Mouse (Mus musculus): ENCODE measurements around the gene Dclre1c. TPM values are rescaled to one million over a fixed set of nuclear protein-coding genes. Genes with fewer than 3 reads are reported as not detected.
A peak's percentile ranks its signal among the peaks of the same experiment; 100 is the strongest.

Dclre1c gene
- total and polyA plus RNA-seq, 2 experiments from 2014 or later = 6.8 to 9.5 TPM

GRCm38 (mm10) chr2:3415676-3416075 is 8.3 kb upstream of the Dclre1c start:
- H3K4me2 ChIP-seq (ENCODE audit: low read depth) = no peak overlapping the region
- H3K27me3 ChIP-seq (ENCODE audit: insufficient read depth, low read length) = no peaks in the 10 kb centered on the region
- H3K4me1 ChIP-seq (ENCODE audit: insufficient read depth) = no peaks in the 10 kb centered on the region
- 67% methylated on average over 1 of the region's 1 CpGs for WGBS
- no peak overlapping the region for H3K27ac ChIP-seq (ENCODE audit: low read depth, low read length)
- DNase-seq (no peak), ATAC-seq (no peak)
- H3K9ac ChIP-seq = no peak overlapping the region
- H3K9me3 ChIP-seq (ENCODE audit: low read length) = no peaks in the 10 kb centered on the region
- no peak for TF ChIP-seq CTCF (IDR thresholded peaks at IDR 0.05; ENCODE audit: low read depth)
- H3K4me3 ChIP-seq (ENCODE audit: low read depth, low read length) = no peak overlapping the region
- no peaks in the 10 kb centered on the region for H3K36me3 ChIP-seq (ENCODE audit: insufficient read depth)

DNA sequence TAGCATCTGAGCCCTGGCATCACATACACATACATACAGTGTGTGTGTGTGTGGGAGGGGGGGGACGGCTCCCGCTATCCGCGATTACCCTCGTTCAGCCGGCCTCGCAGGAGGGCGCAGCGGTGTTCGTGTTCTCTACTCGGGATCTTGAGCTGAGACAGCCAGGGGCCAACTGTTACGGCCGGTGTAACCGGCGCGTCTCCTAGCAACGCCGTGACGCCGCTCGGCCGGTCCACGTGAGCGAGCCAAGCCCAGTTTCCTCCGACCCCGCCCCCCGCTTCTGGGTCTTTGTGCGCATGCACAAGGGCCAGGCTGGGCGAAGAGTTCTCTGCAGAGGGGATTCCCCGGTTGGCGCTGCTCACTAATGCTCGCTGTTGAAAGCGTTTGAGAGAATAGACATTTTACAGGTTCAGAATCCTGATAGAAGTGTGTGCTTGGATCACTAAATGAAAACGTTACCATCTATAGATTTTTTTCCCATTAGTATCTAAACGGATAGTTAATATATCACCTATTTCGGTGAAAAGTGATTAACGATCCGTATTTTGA is 5.0 kb upstream of the Dclre1c start:
- no peak overlapping the region for H3K27ac ChIP-seq (ENCODE audit: low read depth, low read length)
- peak overlapping the region; percentile 59 for H3K4me2 ChIP-seq (ENCODE audit: low read depth)
- no peaks in the 10 kb centered on the region for H3K9me3 ChIP-seq (ENCODE audit: low read length)
- no peaks in the 10 kb centered on the region for H3K4me1 ChIP-seq (ENCODE audit: insufficient read depth)
- no peaks in the 10 kb centered on the region for H3K27me3 ChIP-seq (ENCODE audit: insufficient read depth, low read length)
- peak; percentile 94 for DNase-seq
- ATAC-seq = peak; percentile 90
- peak overlapping the region; percentile 48 for H3K9ac ChIP-seq
- peak overlapping the region; percentile 49 for H3K4me3 ChIP-seq (ENCODE audit: low read depth, low read length)
- 2% methylated on average over 38 of the region's 38 CpGs for WGBS
- no peaks in the 10 kb centered on the region for H3K36me3 ChIP-seq (ENCODE audit: insufficient read depth)
- TF ChIP-seq CTCF (IDR thresholded peaks at IDR 0.05; ENCODE audit: low read depth) = peak; percentile 28

- DNase-seq (peak; percentile 31), ATAC-seq (no peak)
- Histone ChIP-seq H3K9me3 (ENCODE audit: low read length) (no peaks in the 10 kb centered on the region), H3K4me2 (ENCODE audit: low read depth) (no peak overlapping the region), H3K4me3 (ENCODE audit: low read depth, low read length) (no peak overlapping the region), H3K36me3 (ENCODE audit: insufficient read depth) (no peaks in the 10 kb centered on the region), H3K27ac (ENCODE audit: low read depth, low read length) (no peak overlapping the region), H3K9ac (no peak overlapping the region), H3K4me1 (ENCODE audit: insufficient read depth) (no peaks in the 10 kb centered on the region), H3K27me3 (ENCODE audit: insufficient read depth, low read length) (no peaks in the 10 kb centered on the region)
- TF ChIP-seq CTCF (IDR thresholded peaks at IDR 0.05; ENCODE audit: low read depth) = no peak
- WGBS = 36% methylated on average over 4 of the region's 4 CpGs
These were observed 3.8 kb upstream of the Dclre1c start for GRCm38 (mm10) chr2:3420157-3420556.

DNA sequence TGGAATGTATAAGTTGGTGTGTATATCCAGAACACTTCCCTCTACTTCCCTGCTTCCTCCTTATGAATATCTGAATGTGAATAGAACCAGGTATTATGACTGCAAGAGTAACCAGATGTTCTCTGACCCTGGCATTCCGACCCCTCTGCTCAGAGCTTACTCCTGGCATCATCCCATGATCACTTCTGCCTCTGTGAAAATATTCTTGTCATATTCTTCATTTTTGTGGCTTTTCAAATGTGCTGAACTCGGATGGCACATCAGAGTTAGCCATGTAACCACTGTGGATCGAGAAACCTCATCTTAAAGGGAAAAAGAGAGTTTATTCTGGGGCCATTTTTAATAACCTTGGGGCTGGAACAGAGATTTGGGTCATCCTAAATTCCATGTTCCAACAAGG is 1.4 kb upstream of the Dclre1c start, which contains the start of gene Meig1:
TSS of gene Meig1 (minus strand) at position 101 of the 400 bp plus-strand sequence.
- no peak within 1 kb of the TSS for H3K4me2 ChIP-seq (ENCODE audit: low read depth)
- H3K9ac ChIP-seq = no peak within 1 kb of the TSS
- ATAC-seq = no peak
- H3K27ac ChIP-seq (ENCODE audit: low read depth, low read length) = no peak within 1 kb of the TSS
- no peak for TF ChIP-seq CTCF (IDR thresholded peaks at IDR 0.05; ENCODE audit: low read depth)
- no peaks in the 10 kb centered on the region for H3K36me3 ChIP-seq (ENCODE audit: insufficient read depth)
- no peaks in the 10 kb centered on the region for H3K4me1 ChIP-seq (ENCODE audit: insufficient read depth)
- no peak for DNase-seq
- 0 out of 2 replicates have a peak within 1 kb of the TSS, but pooled peaks have one; percentile 63 for H3K4me3 ChIP-seq (ENCODE audit: low read depth, low read length)
- 62% methylated on average over 3 of the region's 3 CpGs for whole genome bisulfite sequencing
- no peaks in the 10 kb centered on the region for H3K9me3 ChIP-seq (ENCODE audit: low read length)
- H3K27me3 ChIP-seq (ENCODE audit: insufficient read depth, low read length) = no peaks in the 10 kb centered on the region

GRCm38 (mm10) chr2:3424579-3424910 is 614 bp downstream of the Dclre1c start:
- Histone ChIP-seq H3K9me3 (ENCODE audit: low read length) (no peaks in the 10 kb centered on the region), H3K27ac (ENCODE audit: low read depth, low read length) (no peak overlapping the region), H3K4me1 (ENCODE audit: insufficient read depth) (no peaks in the 10 kb centered on the region), H3K9ac (peak overlapping the region; percentile 38), H3K27me3 (ENCODE audit: insufficient read depth, low read length) (no peaks in the 10 kb centered on the region), H3K36me3 (ENCODE audit: insufficient read depth) (peaks cover 12% of the 10 kb centered on the region; the same call in 1 of the 2 replicates), H3K4me3 (ENCODE audit: low read depth, low read length) (peak overlapping the region; percentile 63), H3K4me2 (ENCODE audit: low read depth) (peak overlapping the region; percentile 95)
- TF ChIP-seq CTCF (IDR thresholded peaks at IDR 0.05; ENCODE audit: low read depth) = no peak
- WGBS = 7% methylated on average over 10 of the region's 10 CpGs
- DNase-seq (peak; percentile 9), ATAC-seq (no peak)

GRCm38 (mm10) chr2:3430956-3431355 is 7.0 kb downstream of the Dclre1c start:
- no peak for TF ChIP-seq CTCF (IDR thresholded peaks at IDR 0.05; ENCODE audit: low read depth)
- H3K4me3 ChIP-seq (ENCODE audit: low read depth, low read length) = no peak overlapping the region
- H3K9me3 ChIP-seq (ENCODE audit: low read length) = no peaks in the 10 kb centered on the region
- WGBS = 92% methylated on average over 9 of the region's 9 CpGs
- H3K4me2 ChIP-seq (ENCODE audit: low read depth) = no peak overlapping the region
- no peaks in the 10 kb centered on the region for H3K27me3 ChIP-seq (ENCODE audit: insufficient read depth, low read length)
- H3K9ac ChIP-seq = no peak overlapping the region
- peaks cover 20% of the 10 kb centered on the region; the same call in 1 of the 2 replicates for H3K36me3 ChIP-seq (ENCODE audit: insufficient read depth)
- no peaks in the 10 kb centered on the region for H3K4me1 ChIP-seq (ENCODE audit: insufficient read depth)
- DNase-seq (no peak), ATAC-seq (no peak)
- no peak overlapping the region for H3K27ac ChIP-seq (ENCODE audit: low read depth, low read length)

DNA sequence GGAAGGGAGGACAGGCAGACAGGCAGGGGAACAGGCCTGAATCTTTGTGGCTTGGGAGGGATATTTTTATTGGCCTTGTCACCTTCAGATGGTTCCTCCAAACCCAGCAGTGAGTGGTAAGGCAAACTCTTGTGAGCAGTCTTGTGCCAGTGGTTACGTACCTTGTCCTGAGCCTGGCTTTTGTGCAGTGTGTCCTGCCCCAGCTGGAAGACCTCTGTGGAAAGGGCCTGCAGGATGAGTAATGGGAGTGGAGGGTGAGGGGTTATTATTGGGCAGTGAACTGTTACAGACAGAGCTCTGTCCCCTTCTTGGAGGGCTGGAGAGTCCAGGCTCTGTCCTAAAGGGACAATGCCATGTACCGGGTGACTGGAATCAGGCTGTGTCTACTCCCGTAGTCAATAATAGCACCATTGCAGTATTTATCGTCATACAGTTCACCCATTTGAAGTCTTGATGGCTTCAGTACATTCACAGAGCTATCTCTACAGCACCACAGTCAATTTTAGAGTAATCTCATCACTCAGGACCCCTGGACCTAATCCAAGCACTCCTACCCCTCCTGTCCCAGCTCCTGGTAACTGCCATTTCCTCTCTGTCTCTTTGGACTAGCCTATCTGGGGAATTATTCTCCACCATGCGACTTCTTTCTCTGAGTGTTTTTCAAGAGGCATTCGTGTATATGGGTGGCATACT is 11.6 kb downstream of the Dclre1c start:
- DNase-seq (no peak), ATAC-seq (no peak)
- no peak overlapping the region for H3K27ac ChIP-seq (ENCODE audit: low read depth, low read length)
- no peak overlapping the region for H3K9ac ChIP-seq
- H3K36me3 ChIP-seq (ENCODE audit: insufficient read depth) = peaks cover 17% of the 10 kb centered on the region
- TF ChIP-seq CTCF (IDR thresholded peaks at IDR 0.05; ENCODE audit: low read depth) = no peak
- no peaks in the 10 kb centered on the region for H3K27me3 ChIP-seq (ENCODE audit: insufficient read depth, low read length)
- H3K9me3 ChIP-seq (ENCODE audit: low read length) = no peaks in the 10 kb centered on the region
- H3K4me3 ChIP-seq (ENCODE audit: low read depth, low read length) = no peak overlapping the region
- no peaks in the 10 kb centered on the region for H3K4me1 ChIP-seq (ENCODE audit: insufficient read depth)
- no peak overlapping the region for H3K4me2 ChIP-seq (ENCODE audit: low read depth)
- WGBS = 89% methylated on average over 6 of the region's 6 CpGs

Data from forebrain, postnatal 0 days (tissue).